Mouse (Mus musculus) kidney, postnatal 0 days (tissue): Measurements from ENCODE around the gene Tia1. TPM values are rescaled to one million over a fixed set of nuclear protein-coding genes. Genes with fewer than 3 reads are reported as not detected.

Experiments
- ATAC-seq: fragments of 200-750 bp; cut with Nextera tagmentation; replicated peaks from 2 replicates; pipeline ENCODE4 v1.8.0; 2017; ENCODE audit warnings: low read depth, moderate number of reproducible peaks, moderate TSS enrichment, moderate library complexity; ENCODE audit not compliant: low FRiP score
- DNase-seq: peaks from one replicate; pipeline ENCODE4 v3.0.0-alpha.2; 2016; ENCODE audit warnings: low spot score
- H3K27ac ChIP-seq: fragments of 300-500 bp; sonication (generic); 2 replicates; pipeline ENCODE4 v1.5.1; 2014; ENCODE audit warnings: mild to moderate bottlenecking
- H3K27me3 ChIP-seq: fragments of 300-500 bp; sonication (generic); 2 replicates; pipeline ENCODE4 v1.6.1; 2014; ENCODE audit warnings: low read length, mixed read lengths; ENCODE audit not compliant: insufficient read depth
- H3K36me3 ChIP-seq: fragments of 300-500 bp; sonication (generic); 2 replicates; pipeline ENCODE4 v1.6.1; 2014; ENCODE audit warnings: low read length, mixed read lengths; ENCODE audit not compliant: insufficient read depth
- H3K4me1 ChIP-seq: fragments of 300-500 bp; sonication (generic); replicated peaks from 2 replicates; pipeline ENCODE4 v1.6.1; 2014; ENCODE audit warnings: antibody characterized with exemption, low read length, mixed read lengths; ENCODE audit not compliant: insufficient read depth
- H3K4me2 ChIP-seq: fragments of 300-500 bp; sonication (generic); 2 replicates; pipeline ENCODE4 v1.6.1; 2014; ENCODE audit warnings: mild to moderate bottlenecking, low read length, moderate library complexity, mixed read lengths
- H3K4me3 ChIP-seq: fragments of 300-500 bp; sonication (generic); replicated peaks from 2 replicates; pipeline ENCODE4 v1.5.1; 2014; ENCODE audit warnings: low read depth, low read length
- H3K9ac ChIP-seq: fragments of 300-500 bp; sonication (generic); 2 replicates; pipeline ENCODE4 v1.6.1; 2014; ENCODE audit warnings: low read depth, low read length
- H3K9me3 ChIP-seq: fragments of 300-500 bp; sonication (generic); replicated peaks from 2 replicates; pipeline ENCODE4 v1.6.1; 2016; ENCODE audit warnings: low read length, inconsistent platforms, mixed read lengths
- CTCF ChIP-seq: IDR thresholded peaks from 2 replicates; pipeline ENCODE4 v1.5.1; 2016; ENCODE audit warnings: antibody characterized with exemption, low read depth, mild to moderate bottlenecking, moderate library complexity
- WGBS: fragments of 180-500 bp; shearing (Covaris S2); extraction: QIAGEN DNeasy Blood & Tissue Kit; methylation state at CpG from one replicate; pipeline ENCODE4 v1.1.7; 2014; 5-methylcytosine and 5-hydroxymethylcytosine counted together
- polyA plus RNA-seq: library from polyadenylated mRNA; unstranded; fragments of >200 nt; fragmentation: Nextera tagmentation; extraction: Ambion mirVana; gene quantifications from 2 replicates; pipeline ENCODE4 v1.2.1, GENCODE M21; 2015

The Tia1 gene
- polyA plus RNA-seq, 1 experiment from 2014 or later = 119 TPM

DNA sequence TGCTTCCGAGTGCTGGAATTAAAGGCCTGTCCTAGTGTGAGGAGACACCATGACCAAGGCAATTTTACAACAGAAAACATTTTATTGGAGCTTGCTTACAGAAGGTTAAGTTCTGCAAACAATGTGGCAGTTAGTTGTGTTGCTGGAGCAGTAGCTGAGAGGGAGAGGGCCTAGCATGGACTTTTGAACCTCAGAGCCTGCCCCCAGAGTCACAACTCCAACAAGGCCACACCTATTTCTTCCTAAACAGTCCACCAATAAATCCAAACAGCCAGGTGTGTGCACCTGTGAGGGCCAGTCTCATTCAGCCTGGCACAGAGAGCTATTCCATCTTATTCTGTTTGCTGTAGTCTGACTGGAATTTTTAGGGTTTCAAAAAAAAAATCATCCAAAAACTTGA is 29.7 kb downstream of the Tia1 start:
- H3K27ac ChIP-seq = no peak overlapping the region
- H3K27me3 ChIP-seq = no peaks in the 10 kb centered on the region
- no peak for TF ChIP-seq CTCF
- peaks cover 18% of the 10 kb centered on the region for H3K36me3 ChIP-seq
- H3K4me2 ChIP-seq = no peak overlapping the region
- no peak overlapping the region for H3K4me3 ChIP-seq
- no peak overlapping the region for H3K9ac ChIP-seq
- no peaks in the 10 kb centered on the region for H3K4me1 ChIP-seq
- H3K9me3 ChIP-seq = no peaks in the 10 kb centered on the region
- ATAC-seq (no peak), DNase-seq (no peak)
- 94% methylated on average over 1 of the region's 1 CpGs for WGBS

DNA sequence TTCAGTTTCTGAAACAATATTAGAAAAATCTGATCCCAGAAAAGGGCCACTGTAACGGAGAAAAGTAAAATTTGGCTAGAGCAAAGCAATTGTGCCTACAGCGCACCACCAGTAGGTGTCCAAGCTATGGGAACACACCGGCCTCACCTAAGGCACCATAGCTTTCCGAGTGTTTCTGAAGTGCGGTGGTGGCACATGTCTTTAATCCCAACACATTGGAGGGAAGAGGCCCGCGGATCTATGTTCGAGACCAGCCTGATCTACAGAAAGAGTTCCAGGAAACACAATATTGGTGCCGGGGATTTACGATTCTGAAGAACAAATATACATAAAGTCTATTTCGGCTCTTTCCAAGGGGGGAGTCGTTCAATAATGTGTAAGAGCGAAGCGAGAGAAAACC is 33.7 kb downstream of the Tia1 start:
- peaks cover 5% of the 10 kb centered on the region for H3K4me1 ChIP-seq
- ATAC-seq = peak; percentile 67
- 2% methylated on average over 14 of the region's 14 CpGs for WGBS
- TF ChIP-seq CTCF = peak; percentile 71
- peak overlapping the region; percentile 97 for H3K27ac ChIP-seq
- DNase-seq = peak; percentile 86
- peak overlapping the region; percentile 77 for H3K9ac ChIP-seq
- H3K36me3 ChIP-seq = peaks cover 4% of the 10 kb centered on the region; the same call in 1 of the 2 replicates
- H3K9me3 ChIP-seq = no peaks in the 10 kb centered on the region
- H3K4me3 ChIP-seq = peak overlapping the region; percentile 52
- no peaks in the 10 kb centered on the region for H3K27me3 ChIP-seq
- peak overlapping the region; percentile 62 for H3K4me2 ChIP-seq

DNA sequence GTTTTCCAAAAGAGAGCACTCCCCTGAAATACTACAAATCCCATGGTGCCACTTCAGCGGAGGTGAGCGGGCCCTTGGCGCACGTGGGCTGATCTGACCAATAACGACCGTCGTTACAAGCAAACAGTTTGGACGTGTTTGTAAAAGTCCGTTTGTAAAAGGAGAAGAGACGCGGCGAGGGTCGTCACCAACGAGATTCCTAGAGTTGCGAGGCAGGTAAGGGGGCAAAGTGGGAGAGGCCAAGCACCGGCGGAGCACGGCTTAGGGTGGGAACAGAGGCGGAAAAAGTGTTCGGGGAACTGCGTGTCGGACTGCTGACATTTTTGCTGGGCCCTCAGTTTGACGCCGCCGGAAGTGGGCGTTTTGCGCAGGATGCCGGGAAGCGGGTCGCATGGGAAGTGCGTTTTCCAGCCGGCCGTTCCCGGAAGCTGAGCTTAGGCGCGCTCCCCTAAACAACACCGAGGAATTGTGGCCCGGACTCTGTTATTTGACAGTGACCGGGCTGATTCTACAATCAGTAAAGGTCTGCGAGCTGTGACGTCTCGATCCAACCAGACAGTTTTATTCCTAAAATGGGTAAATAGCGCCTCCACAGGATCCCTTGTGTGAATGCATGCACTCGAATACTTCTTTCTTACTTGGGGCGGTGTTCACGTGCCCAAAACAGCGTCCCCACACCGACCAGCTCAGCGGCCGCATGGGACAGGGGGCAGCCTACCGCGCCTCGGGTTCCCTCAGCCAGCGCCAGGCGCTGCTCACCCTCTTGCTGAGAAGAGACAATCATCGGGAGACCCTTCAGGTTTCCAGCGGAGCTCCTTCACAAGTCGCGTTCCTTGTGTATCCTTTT is 34.5 kb downstream of the Tia1 start, which contains the start of gene C87436:
C87436 (plus strand) TSS at position 103 of the 847 bp plus-strand sequence.
- peak within 1 kb of the TSS; percentile 52 for H3K4me3 ChIP-seq
- H3K4me1 ChIP-seq = peaks cover 5% of the 10 kb centered on the region
- peak within 1 kb of the TSS; percentile 97 for H3K27ac ChIP-seq
- H3K36me3 ChIP-seq = peaks cover 4% of the 10 kb centered on the region; the same call in 1 of the 2 replicates
- under 1% methylated on average over 59 of the region's 59 CpGs for WGBS
- ATAC-seq (peak; percentile 91), DNase-seq (peak; percentile 98)
- peak within 1 kb of the TSS; percentile 62 for H3K4me2 ChIP-seq
- H3K27me3 ChIP-seq = no peaks in the 10 kb centered on the region
- peak; percentile 60 for TF ChIP-seq CTCF
- H3K9me3 ChIP-seq = no peaks in the 10 kb centered on the region
- H3K9ac ChIP-seq = peak within 1 kb of the TSS; percentile 77

GRCm38 (mm10) chr6:86439119-86439496 is 35.1 kb downstream of the Tia1 start:
- H3K4me3 ChIP-seq = peak overlapping the region; percentile 52
- DNase-seq = no peak
- peaks cover 10% of the 10 kb centered on the region for H3K36me3 ChIP-seq
- no peak; the same call in 1 of the 2 replicates for TF ChIP-seq CTCF
- H3K9ac ChIP-seq = peak overlapping the region; percentile 77
- no peak for ATAC-seq
- H3K27me3 ChIP-seq = no peaks in the 10 kb centered on the region
- H3K27ac ChIP-seq = peak overlapping the region; percentile 97
- WGBS = 4% methylated on average over 13 of the region's 13 CpGs
- peaks cover 5% of the 10 kb centered on the region for H3K4me1 ChIP-seq
- H3K4me2 ChIP-seq = peak overlapping the region; percentile 62
- H3K9me3 ChIP-seq = no peaks in the 10 kb centered on the region

GRCm38 (mm10) chr6:86439531-86439930 is 35.5 kb downstream of the Tia1 start:
- peak overlapping the region; percentile 97; the same call in 1 of the 2 replicates for H3K27ac ChIP-seq
- WGBS = 90% methylated on average over 1 of the region's 1 CpGs
- H3K27me3 ChIP-seq = no peaks in the 10 kb centered on the region
- DNase-seq (peak; percentile 9), ATAC-seq (no peak)
- H3K9ac ChIP-seq = peak overlapping the region; percentile 77
- no peak for TF ChIP-seq CTCF
- H3K36me3 ChIP-seq = peaks cover 13% of the 10 kb centered on the region
- no peaks in the 10 kb centered on the region for H3K9me3 ChIP-seq
- H3K4me1 ChIP-seq = peaks cover 5% of the 10 kb centered on the region
- H3K4me2 ChIP-seq = peak overlapping the region; percentile 62
- H3K4me3 ChIP-seq = peak overlapping the region; percentile 52

DNA sequence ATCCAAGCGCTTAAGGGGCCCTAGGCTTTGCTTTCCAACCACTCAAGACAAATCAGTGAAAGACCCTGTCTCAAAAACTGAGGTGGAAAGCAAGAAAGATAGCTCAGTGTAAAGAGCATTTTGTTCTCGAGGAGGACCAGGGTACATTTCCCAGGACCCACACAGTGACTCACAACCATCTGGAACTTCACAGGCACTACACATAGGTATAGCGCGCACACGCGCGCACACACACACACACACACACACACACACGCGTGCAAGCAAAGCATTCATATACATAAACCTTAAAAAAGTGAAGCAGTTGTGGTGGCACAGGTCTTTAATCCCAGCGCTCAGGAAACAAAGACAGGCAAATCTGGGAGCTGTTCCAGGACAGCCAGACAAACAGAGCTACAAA is 37.6 kb downstream of the Tia1 start:
- WGBS = 96% methylated on average over 10 of the region's 10 CpGs
- H3K4me3 ChIP-seq = no peak overlapping the region
- H3K9me3 ChIP-seq = no peaks in the 10 kb centered on the region
- no peaks in the 10 kb centered on the region for H3K27me3 ChIP-seq
- H3K36me3 ChIP-seq = peaks cover 22% of the 10 kb centered on the region
- H3K27ac ChIP-seq = no peak overlapping the region
- no peak overlapping the region for H3K4me2 ChIP-seq
- H3K4me1 ChIP-seq = peaks cover 5% of the 10 kb centered on the region
- no peak for ATAC-seq
- no peak for DNase-seq
- H3K9ac ChIP-seq = no peak overlapping the region
- TF ChIP-seq CTCF = no peak
